Mouse (Mus musculus) R1 (cell line): ENCODE data around the gene Olfr275.

ENCODE experiments used
- DNase-seq: peaks from one replicate; pipeline ENCODE4 v3.0.0-alpha.2; 2018; ENCODE audit warnings: low read depth, low spot score

Olfr275 gene

GRCm38 (mm10) chr4:52814304-52814703, at the start of gene Olfr275:
Gene Olfr275 (plus strand): TSS chr4:52814604.
- DNase-seq, result no peak

- no peak for DNase-seq
Observed at GRCm38 (mm10) chr4:52765612-52766011, 48.8 kb upstream of the Olfr275 start.

GRCm38 (mm10) chr4:52772186-52772585, 42.2 kb upstream of the Olfr275 start:
- no peak for DNase-seq

DNA sequence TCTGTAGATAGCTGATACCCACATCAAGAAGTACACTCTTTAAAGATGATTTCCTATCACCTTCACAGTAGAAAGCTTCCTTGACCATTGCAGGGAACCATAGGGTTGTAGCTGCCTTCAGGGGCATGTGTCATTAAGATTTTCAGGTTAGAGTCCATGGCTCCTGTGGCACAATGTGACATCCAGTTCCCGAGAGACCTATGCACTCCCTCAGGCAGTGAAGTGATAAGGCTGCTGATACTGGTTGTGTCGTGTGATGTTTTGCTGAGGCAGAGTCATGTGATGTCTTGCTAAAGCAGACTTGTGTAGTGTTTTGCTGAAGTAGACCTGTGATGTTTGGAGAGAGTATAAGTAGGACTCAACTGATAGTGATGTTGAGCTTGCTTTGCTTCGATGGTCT, 14.4 kb upstream of the Olfr275 start:
- no peak for DNase-seq

DNA sequence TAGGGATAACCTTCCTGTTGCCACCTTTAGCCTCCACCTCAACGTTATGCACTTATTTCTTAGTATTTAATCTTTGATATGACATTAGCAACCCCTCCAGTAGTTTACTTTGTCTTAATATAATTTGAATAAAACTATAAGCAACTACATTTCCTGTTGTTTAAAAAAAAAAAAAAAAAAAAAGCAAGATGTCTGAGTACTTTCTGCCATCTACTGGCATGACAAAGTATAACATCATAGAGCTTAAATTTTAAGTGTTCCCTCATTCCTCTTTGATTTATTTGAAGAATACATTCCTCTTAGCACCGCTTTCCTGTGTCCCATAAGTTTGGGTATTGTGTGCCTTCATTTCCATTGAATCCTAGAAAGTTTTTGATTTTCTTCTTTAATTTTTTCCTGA, 2.5 kb upstream of the Olfr275 start:
- DNase-seq, result no peak

DNA sequence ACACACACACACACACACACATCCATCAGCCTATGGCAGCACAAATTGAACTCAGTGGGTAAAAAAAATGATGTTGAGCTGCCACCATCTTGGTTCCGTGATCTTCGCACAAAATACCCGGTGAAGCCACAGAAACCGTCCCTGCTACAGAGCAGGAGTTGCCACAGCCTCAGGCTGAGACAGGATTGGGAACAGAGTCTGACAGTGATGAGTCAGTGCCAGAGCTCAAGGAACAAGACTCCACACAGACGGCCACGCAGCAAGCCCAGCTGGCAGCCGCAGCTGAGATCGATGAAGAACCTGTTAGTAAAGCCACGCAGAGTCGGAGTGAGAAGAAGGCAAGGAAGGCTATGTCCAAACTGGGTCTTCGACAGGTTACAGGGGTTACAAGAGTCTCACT, 7.0 kb downstream of the Olfr275 start:
- DNase-seq, result no peak

DNA sequence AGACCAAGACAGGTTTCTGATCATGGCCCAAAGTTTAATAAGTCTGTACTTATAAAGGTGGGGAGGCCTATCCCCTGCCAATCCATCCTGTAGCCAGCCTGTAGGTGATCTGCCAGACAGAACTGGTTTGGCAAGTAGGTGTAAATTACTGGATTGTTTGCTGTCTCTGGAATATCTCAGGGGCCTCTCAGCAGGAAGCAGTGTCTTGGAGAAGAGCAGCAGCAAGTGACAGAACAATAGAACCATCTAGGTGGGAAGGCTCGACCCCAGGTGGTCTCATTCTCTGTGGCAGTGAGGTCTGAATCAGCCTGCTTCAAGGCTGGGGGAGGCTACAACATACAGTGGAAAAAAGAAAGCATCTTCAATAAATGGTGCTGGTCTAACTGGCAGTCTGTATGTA, 31.0 kb downstream of the Olfr275 start:
- DNase-seq, result peak; percentile 82

DNA sequence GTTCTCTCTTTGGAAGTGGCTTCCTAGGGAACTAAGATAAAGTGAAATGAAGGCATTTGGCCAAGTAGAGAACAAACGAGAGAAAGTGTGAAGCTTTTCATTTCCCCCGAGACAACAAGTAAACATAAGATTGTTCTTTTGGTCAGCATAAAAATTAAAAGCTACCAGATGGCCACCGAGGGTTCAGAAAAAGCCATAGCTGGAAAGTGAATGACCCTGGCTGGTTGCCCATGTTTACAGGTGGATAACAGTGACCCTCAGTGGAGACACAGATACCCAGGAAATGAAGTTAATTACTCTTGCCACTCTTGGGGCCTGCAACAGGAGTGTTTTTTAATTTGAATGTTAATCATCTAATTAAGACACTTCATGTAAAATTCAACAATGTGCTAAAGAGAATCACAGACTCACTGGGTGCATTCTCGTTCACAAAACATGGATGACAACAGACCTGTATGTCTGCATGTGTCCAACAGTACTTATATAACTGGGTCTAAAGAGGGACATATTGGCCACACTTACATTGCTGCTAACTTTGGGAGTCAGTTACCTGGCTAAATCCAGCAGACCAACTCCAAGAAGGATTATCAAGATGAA, 34.7 kb downstream of the Olfr275 start:
- DNase-seq, result no peak

DNA sequence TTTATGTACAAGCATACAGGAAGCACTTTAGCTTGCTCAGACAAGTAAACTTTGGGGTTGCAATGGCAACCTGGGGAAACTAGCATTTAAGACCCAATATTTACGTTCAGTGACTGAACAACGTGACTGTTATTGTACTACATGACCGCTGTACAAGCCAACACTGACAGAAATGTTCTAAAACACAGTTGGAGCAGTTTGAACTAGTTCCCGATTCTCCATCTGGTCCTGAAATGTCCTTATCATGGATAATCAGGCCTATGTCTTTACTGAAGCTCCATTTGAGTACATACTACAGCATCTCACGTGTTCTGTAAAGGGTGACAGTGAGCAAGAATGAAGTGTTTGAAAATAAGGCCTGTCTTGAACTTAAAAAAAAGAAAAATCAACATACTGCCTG, 35.3 kb downstream of the Olfr275 start:
- no peak for DNase-seq

DNA sequence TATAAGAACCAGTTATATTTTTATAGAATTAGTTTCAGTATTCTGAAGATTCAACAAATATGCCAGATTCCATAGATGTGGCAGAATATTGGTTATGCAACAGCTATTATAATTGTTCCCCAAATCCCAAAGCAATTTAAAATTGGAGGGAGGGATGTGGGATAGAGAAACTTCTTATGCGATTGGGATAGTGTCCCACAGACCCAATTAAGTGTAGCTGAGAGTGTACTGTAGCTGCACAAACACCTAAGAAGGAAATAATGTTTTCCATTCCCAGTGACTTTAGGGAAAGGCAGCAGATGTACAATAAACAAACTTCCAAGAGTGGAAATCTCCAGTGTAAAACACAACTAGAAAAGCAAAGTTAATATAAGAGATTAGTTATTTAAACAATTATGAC, 44.7 kb downstream of the Olfr275 start, which contains the start of gene Olfr273:
Gene Olfr273 (minus strand): TSS at position 101 of the 400 bp plus-strand sequence.
- no peak for DNase-seq

- no peak for DNase-seq
Observed at GRCm38 (mm10) chr4:52864156-52864555, 49.8 kb downstream of the Olfr275 start.
